Mouse (Mus musculus) ovary, adult 18-20 months (tissue): ENCODE results near the gene Tbc1d2b.
A peak's percentile ranks its signal among the peaks of the same experiment; 100 is the strongest.

ENCODE experiments used
- DNase-seq: peaks from one replicate; pipeline ENCODE4 v3.0.0; 2022; ENCODE audit warnings: low spot score, mixed read lengths

Tbc1d2b gene

DNA sequence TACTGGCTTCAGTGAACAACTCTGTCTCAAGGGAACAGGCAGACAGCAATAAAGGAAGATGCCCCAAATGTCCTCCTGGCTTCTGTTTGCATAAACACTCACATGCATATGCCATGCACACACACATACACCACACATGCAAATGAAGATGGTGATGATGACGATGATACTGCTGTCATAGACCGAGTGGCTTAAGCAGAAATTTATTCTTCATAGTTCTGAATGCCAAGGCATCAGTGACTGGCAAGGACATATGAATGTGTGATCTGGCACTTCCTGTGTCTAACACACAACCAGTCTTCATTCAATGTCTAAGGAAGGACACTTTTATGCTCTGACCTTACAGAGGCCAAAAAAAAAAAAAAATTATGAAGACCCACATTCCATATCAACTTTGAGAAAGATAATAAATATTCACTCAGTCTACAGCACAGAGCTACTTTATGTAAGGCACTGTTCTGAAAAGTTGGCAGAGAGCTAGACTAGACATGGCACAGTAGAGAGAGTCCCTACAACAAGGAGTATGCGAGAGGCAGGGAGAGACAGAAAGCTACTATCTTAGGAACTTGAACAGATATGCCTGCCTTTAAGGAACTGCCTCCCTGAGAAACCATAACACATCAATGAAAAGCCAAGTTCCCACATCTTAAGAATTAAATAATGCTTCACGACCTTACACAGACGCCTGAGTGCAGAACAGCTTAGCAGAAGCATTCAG is 5.1 kb downstream of the Tbc1d2b start:
- DNase-seq, result no peak

DNA sequence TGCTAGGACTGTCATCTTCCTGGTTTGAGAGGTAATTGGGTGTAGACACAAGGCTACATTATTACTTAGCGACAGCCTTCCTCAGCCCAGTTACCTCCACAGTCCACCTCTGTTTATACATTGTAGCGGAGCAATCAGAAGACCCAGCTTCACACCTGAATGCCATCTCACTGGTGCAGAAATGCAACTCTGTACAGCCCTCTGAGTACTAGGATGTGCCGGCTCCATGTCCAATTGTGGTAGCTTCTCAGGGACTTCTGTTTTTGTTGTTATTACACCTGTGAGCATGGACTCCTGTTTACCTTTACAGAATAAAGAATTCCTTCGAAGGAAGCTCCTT is 7.3 kb downstream of the Tbc1d2b start:
- no peak for DNase-seq

DNA sequence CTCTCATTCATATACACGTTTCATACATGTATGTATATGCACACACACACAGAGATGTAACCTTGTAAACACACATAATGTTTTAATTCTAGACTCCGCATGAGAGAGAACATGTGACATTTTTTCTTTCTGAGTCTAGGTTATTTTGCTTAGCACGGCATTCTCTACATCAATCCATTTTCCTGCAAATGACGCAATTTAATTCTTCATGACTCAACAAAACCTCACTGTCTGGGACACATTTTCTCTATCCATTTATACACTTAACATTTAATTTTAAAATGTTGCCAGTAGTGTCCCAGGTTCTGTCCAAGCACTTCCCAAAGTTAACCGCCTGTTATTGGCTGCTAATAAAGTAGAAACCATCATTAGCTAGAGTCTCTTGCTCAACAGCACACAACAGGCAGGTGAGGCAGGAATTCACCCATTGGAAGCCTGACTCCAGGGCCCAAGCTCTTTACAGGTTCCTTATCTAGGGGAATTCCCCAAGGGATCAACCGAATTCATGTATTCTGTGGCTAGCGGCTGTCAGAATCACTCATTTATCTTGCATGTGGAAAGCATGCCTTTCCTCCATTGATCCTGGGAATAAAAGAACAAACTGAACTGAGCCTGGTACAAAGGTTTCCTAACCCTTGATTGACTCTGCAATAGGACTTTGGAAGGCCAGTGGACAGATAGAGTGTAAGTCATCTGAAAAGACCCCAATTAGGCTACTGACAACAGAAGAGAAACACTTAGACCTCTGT is 7.8 kb downstream of the Tbc1d2b start:
- DNase-seq, result no peak

DNA sequence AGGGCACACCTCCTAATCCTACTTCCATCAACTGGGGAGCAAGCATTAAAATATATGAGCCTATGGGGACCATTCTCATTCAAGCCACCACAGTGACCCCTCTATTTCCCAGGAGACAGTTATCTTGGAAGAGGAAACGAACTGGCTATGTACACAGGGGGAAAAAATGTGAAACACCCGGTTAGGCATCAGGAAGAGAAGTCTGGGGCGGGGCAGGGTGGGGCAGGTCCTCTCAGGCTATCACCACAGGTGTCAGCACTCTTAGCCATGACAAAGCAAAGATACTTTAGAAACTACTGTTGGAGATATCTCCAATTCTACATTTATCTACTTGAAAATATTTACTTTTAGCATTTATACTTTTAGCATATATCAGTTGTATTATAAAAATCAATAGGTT is 8.5 kb downstream of the Tbc1d2b start:
- no peak for DNase-seq

DNA sequence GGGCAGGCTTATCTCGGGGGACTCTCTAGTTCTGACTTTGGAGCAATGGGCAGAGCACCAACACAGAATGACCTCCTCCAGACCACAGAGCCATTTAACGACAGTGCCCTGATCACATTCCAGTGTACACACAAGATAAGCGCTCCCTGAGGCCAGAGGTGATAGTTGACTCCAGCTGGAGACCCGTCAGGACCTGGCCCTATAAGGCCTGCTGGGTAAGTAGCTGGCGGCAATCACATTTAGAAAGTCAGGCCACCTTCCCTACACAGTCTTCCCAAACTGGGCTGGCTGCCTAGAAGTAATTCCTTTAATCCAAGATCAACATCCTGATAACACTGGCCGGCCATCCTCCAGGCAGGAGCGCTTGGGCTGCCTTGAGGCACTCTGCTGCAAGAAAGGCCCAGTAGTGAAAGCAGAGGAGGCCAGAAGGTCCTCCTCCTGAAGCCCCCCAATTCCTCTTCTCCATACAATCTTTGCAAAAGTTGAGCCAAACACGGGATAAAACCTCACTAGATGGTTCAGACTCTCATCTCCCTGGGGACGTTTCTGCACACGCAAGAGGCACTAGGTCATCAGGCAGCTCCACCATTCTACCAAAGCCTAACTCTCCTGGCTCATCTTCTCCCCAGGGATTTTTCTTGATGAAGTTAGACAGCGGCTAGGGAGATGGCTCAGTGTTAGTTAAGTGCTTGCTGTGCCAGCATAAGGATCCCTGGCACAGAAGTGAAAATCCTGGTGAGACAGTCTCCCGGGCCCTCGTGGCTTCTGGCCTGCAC is 9.8 kb downstream of the Tbc1d2b start:
- DNase-seq, result peak; percentile 19

DNA sequence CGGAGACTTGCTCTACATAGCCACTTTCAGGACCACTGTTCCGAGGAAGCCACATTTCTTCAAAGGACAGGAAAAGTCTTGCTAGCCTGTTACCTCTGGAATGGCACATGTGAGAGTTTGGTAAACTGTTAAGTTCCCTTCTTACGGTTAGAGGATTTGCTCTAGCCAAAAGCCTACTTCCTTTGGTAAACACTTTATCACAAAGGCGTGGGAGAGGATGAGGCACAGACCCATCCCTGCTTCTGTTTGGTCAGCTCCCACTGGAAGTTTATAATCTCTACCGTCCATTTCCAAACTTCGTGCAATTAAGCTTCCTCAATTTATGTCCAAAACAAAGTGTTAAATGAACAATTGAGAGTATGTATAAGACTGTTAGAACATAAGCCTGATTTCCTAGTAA is 10.5 kb downstream of the Tbc1d2b start:
- DNase-seq, result no peak

DNA sequence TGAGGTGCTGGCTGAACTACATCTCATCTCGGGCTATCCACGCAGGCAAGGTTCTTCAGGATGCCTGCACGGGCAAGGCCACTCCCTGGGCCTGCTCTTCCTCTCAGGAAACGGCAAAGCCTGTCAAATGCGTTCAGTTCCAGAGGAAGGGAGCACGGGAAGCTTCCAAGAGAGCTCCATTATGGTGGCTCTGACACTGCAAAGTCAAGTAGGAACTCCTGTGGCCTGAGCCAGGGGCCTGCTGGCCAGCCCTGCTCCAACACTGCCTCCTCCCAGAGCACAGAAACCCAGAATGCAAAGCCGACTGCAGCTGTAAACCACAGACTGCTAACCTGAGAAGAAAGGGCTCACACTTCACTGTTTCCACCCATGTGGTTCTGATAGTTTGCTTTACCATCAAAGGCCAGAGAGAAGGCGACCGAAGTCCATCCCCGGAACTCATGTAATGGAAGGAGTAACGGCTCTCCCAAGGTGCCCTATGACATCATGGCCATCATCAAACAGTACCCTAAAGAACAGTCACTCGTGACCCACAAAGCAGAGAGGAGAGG is 11.1 kb downstream of the Tbc1d2b start:
- DNase-seq, result no peak

DNA sequence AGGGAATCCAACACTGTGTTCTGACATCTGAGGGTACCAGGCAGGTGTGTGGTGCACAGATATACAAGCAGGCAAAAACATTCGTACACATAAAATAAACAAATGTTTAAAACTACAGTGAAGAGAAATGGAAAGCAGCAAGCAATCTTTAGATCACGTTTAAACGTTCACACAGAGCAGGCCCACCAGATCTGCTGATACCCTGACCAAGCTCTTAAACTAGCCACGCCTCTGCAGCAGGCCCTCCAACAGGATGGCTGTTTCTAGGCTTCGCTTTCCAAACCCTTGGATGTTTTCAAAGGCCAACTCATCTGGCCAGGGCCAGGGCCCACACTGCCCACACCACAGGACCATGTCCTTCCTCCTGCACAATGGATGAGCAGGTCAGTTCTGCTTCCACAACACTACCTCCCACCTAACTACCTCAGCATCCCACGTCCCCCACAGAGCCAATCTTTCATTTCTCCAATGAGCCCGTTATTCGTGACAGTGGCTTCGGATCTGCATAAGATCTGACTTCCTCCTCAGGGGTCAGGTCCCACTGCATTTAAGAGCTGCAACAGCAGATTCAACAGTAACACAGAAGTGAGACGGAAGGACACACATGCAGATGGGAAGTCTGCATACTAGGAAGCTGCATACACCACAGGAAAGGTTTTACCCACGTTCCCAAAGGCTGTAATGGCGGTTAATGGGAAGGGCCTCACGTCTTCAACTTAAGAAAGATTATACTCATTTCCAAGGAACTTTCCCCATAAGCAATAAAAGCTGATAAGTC is 12.7 kb downstream of the Tbc1d2b start:
- no peak for DNase-seq

DNA sequence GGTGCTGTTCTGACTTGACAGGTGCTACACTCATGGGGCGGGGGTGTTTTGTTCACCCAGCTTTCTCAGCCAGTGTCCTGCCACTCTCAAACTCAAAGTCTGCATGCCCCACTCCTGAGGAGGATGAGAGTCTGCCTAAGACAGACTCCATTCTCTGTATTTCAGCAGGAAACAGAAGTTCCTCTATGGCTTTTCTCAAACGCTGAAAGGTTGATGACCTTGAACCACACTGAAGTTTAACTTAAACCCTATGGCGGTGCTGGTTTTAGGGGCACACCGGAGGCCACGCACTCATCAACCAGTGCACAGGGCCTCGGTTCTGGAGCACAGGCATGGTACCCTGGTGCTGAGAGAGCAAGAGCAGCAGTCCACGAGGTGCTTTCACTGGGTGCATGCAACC is 13.4 kb downstream of the Tbc1d2b start:
- DNase-seq, result no peak

DNA sequence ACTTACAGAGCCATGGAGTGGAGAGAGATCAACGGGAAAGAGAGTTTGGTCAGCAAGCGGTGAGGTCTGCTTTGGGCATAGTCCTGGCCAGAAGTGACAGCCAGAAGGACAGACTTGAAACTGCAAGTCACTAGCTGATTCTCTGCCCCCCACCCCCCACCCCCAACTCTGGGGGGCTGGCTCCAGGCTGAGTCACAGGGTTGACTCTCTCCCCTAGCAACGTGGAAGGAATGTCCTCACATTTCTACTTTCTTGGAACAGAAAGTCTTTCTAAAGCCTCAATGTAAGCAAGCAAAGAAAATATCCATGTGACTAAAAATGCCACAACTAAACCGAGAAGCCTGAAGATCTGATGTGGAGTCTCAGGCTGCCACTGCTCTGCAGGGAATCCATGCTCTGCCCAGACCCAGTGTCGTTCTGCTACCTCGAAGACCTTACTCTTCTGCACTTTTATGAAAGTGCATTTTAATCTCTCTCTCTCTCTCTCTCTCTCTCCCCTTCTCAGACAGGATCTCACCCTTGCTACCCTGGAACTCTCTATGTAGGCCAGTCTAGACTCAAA is 14.7 kb downstream of the Tbc1d2b start:
- DNase-seq, result no peak

DNA sequence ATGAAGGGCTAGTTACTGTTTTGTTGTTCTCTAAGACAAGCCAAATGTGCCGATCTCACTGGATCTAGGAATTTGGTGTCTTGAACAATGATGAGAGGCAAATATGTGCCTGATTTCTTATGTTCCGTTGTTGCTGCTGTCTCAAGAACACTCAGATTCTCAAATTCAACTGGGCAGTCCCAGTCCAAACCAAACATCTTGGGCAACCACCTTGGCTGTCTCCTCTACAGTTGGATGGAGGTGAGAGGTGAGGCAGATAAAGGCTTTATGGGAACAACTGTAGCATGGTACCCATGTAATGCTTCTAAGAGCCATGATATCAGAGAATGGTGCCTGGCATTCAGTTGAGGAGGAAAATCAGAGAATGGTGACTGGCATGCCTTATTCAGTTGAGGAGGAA is 17.4 kb downstream of the Tbc1d2b start:
- DNase-seq, result no peak

DNA sequence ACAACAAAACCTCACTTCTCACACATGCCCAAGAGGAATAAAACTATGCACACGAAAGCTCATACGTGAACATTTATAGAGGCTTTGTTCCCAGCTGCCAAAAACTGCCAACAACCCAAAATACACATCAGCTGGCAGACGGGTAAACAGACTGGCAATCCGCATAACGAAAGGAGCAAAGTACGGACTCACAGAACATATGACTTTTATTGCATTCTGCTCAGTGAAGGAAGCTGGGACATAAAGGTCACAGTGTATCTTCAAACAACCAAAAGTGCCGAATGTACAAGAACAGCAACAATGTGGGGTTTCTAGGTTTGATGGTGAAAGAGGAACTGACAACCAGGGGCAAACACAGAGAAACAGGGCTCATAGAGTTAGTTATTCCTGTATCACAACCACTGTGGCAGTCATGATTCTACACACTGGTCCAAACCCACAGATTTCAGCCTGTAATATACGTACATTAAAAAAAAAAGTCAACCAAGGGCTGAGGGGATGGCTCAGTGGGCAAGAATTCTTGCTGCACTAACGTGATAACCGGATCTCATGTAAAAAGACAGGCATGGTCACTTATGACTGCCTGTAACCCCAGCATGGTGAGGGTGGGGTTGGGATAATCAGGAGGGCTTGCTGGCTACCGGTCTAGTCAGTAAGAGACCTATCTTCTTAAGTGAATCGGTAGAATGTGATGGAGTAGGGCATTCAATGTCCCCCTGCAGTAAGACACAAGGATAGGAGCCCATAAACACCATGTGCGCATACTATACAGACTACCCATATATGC is 19.4 kb downstream of the Tbc1d2b start:
- DNase-seq, result no peak

DNA sequence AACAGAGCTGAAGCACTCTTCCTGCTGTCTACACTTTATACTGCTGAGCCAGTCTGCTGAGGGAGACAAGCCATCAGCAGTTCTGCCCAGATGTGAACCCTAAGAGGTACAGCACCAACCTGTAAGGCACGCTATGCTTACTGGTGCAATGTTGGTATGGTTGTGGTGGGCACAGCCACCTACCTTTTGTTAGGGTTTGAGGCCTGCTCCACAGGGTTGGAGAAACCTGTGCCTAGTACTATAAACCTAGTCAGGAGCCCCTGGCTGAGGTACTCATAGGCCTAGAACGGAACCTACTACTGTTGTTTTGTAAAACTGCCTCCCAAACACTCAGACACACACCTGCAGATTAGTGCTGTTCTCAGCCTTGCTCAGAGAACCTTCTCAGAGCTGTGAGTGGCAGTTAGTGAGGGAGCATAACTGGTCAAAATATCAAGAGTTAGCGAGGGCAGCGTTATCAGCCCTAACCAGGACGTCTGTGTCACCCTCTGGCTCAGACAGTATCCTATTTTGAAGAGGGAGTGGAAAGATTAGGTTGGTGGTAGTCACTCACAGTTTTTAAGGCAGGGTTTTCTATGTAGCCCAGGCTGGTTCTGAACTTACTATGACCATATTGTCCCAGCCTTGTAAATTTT is 20.3 kb downstream of the Tbc1d2b start:
- no peak for DNase-seq

DNA sequence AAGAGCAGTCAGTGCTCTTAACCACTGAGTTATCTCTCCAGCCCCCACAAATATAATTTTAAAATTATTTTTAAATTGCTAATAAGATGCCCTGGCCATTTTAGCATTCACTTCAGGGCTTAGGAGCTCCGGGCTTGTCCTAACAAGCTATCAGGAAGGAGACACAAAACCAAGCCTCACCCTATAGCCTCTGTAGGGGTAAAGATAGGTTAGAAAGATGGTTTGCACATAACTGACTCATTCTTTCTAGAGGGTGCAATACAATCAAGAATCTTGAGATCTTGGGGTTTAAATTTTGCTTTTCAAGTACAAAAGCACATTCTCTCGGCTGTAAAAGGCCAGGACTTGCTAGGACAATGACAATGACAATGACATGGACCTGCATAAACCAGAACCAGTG is 21.6 kb downstream of the Tbc1d2b start:
- DNase-seq, result no peak

DNA sequence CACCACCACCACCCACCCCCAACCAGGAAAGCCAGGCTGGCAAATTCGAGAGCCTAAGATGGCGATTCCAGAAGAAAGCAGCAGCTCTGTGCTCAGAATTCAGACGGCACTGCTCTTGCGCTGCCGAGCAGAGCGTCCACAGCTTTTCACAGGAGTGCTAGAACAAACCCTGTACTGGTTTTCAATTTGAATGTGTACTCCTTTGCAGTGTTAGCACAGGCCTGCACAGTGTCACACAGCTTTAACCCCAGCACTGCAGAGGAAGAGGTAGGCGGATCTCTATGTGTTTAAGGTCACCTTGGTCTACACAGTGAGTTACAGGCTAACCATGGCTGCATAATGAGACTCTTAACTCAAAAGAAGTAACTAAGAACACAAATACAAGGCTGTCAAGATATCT is 22.3 kb downstream of the Tbc1d2b start:
- no peak for DNase-seq

DNA sequence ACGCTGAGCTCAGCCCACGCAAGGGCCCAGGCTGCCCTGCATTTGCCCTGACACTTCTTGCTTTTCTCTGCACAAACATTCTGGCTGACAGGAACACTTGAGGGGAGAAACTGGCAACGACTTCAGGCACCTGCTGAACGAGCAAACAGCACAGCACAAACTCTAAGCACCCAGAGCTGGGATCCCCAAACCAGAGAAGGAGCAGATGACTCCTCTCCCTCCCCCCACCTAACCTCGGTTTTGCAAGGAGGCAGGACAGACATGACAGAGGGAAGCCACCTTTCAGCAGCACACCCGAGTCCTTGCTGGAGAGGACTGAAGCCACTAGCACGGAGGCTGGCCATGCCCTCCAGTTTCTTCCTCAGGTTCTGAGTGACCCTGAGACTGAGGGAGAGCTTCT is 23.3 kb downstream of the Tbc1d2b start:
- no peak for DNase-seq

DNA sequence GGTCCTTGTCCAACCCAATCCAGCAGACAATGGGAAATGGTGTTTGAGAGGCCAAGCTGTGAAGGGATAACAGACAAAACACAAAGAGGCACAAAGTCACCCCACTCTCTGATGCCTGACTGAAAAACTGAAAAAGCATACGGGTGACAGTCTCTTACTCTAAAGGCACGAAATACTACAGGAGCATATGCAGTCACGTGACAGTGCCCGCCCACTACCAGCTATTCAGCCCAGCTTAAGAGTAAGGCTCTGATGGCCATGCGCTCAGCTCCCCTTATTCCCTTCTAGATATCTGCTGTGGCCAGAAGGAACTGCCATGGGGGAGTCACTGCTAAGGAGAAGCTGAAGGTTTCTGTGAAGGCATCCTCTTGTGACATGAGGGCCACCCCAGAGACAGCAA is 24.8 kb downstream of the Tbc1d2b start:
- DNase-seq, result no peak

DNA sequence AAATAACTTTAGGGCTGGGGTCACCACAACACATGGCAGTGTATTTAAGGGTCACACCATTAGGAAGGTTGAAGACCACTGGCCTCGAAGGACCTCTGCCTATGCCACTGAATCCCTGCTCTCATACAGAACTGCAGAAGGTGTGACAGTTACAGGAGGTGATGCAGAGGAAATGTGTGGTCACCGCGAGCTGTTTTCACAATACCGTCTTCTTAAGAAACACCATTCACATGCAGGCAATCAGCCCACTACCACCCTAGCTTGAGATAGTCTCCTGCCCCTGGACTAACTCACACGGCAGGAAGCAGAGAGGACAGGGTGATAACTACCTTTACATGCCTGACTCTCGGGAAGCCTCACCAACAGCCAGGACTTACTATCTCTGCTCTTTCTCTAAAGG is 25.4 kb downstream of the Tbc1d2b start:
- DNase-seq, result no peak

DNA sequence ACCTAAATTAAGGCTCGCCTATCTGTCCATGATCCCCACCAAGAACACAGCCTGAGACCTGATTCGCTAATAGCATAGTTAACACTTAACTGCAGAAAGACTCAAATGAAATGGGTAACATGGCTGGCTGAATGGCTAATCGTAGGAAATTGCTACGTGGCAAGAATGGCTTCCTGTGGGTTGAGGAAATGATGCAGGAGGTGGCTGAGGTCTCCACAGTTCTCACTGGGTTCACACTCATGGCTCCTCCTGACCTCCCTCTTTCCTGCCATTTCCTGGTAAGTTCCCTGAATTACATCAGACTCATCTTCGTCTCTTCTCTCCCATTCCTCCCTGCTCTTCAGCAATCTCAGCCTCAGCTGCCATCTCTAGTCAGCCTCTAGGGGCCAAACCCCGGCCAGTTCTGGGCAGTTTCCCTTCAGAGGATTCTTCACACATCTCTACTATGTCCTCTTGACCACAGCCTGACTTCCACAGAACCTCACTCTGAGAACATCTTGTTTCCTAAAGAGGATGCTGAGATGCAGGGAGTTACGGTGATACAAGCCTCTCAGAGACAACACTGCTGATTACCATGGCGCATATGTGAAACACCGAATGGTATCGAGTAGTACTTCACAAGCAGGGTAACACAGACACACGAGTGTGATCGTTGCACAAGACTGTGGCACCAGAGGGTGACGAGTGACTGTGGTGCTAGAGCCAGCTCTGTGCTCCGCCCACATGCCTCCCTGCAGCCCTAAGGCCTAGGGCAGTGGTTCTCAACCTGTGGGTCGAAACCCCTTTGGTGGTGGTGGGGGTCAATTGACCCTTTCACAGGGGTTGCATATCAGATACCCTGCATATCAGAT is 26.1 kb downstream of the Tbc1d2b start:
- no peak for DNase-seq

DNA sequence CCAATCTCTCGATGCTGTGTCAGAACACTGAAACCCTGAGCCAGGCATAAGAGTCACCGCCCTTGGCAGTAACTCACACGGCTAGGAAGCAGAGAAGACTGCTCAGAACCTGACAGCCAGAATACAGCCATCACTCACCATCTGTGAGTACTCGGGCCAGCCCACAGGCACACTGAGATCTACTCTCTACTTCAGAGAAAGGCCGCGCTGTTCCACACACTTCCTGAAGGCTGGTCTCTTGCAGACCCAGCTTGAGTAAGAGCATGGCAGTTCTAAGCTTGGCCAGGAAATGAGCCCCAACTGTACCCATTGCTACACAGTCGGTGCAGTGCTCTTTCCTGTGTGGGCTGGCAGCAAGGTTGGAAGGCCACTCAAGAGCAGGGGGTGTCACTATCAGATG is 27.7 kb downstream of the Tbc1d2b start:
- DNase-seq, result no peak
